8 mouse cellular contexts compared by ENCODE assay signal in genomic region chr16:33891099-33891498, GRCm38 (mm10).
DNase-seq lines count a peak whose midpoint lies in the region; ATAC-seq and TF ChIP-seq lines count a peak whose summit lies in the region.
"Had no signal": no experiment of that assay in that cellular context is flagged by ENCODE, and none has a peak within 500 bp of the region (broad histone marks: within the 10 kb centered on the region; RNA-seq: fewer than 3 reads in every experiment).

No protein-coding gene starts in this region.

- H3K27me3 ChIP-seq in neural tube, embryonic 11.5 days (ENCODE audit: control insufficient read depth, insufficient read depth, low read length): no peaks in the 10 kb centered on the region
- no peaks in the 10 kb centered on the region for H3K27me3 ChIP-seq in embryonic facial prominence, embryonic 12.5 days
- H3K27me3 ChIP-seq in kidney, postnatal 0 days (ENCODE audit: insufficient read depth, low read length): no peaks in the 10 kb centered on the region
- H3K27me3 ChIP-seq in stomach, postnatal 0 days (ENCODE audit: control insufficient read depth, insufficient read depth, low read length): no peaks in the 10 kb centered on the region

- H3K27ac ChIP-seq in neural tube, embryonic 11.5 days (ENCODE audit: low read depth, low read length): no peak overlapping the region
- peak overlapping the region; percentile 79 for H3K27ac ChIP-seq in embryonic facial prominence, embryonic 12.5 days
- peak overlapping the region; percentile 65 for H3K27ac ChIP-seq in kidney, postnatal 0 days
- peak overlapping the region; percentile 31; the same call in 1 of the 2 replicates for H3K27ac ChIP-seq in stomach, postnatal 0 days (replicated peaks)

- WGBS in neural tube, embryonic 11.5 days: 60% methylated on average over 8 of the region's 8 CpGs
- WGBS in embryonic facial prominence, embryonic 12.5 days: 53% methylated on average over 8 of the region's 8 CpGs
- 21% methylated on average over 8 of the region's 8 CpGs for WGBS in kidney, postnatal 0 days
- WGBS in stomach, postnatal 0 days: 57% methylated on average over 8 of the region's 8 CpGs

- ATAC-seq in neural tube, embryonic 11.5 days (ENCODE audit: insufficient read depth, low FRiP score, low TSS enrichment): no peak
- no peak for ATAC-seq in embryonic facial prominence, embryonic 12.5 days (ENCODE audit: insufficient number of reproducible peaks, insufficient read depth, low FRiP score, low TSS enrichment)
- 0 out of 2 replicates have a peak, but pooled peaks have one; percentile 15 for ATAC-seq in kidney, postnatal 0 days (replicated peaks; ENCODE audit: low FRiP score, low read depth)
- ATAC-seq in stomach, postnatal 0 days (ENCODE audit: low FRiP score, low TSS enrichment): no peak

- no peak overlapping the region for H3K4me2 ChIP-seq in neural tube, embryonic 11.5 days (ENCODE audit: low read depth)
- H3K4me2 ChIP-seq in embryonic facial prominence, embryonic 12.5 days (replicated peaks): no peak overlapping the region
- H3K4me2 ChIP-seq in kidney, postnatal 0 days (ENCODE audit: low read length): no peak overlapping the region
- no peak overlapping the region for H3K4me2 ChIP-seq in stomach, postnatal 0 days (replicated peaks; ENCODE audit: low read depth)

- H3K4me3 ChIP-seq in neural tube, embryonic 11.5 days (ENCODE audit: low read depth, low read length): no peak overlapping the region
- no peak overlapping the region for H3K4me3 ChIP-seq in embryonic facial prominence, embryonic 12.5 days
- H3K4me3 ChIP-seq in kidney, postnatal 0 days (replicated peaks; ENCODE audit: low read depth, low read length): no peak overlapping the region
- no peak overlapping the region for H3K4me3 ChIP-seq in stomach, postnatal 0 days (ENCODE audit: low read depth, low read length)

- H3K9ac ChIP-seq in neural tube, embryonic 11.5 days (ENCODE audit: low read length): no peak overlapping the region
- no peak overlapping the region for H3K9ac ChIP-seq in embryonic facial prominence, embryonic 12.5 days
- H3K9ac ChIP-seq in kidney, postnatal 0 days (ENCODE audit: low read depth, low read length): no peak overlapping the region
- H3K9ac ChIP-seq in stomach, postnatal 0 days (ENCODE audit: low read length): no peak overlapping the region; the same call in 1 of the 2 replicates

- peak; percentile 42 for DNase-seq in neural tube, embryonic 11.5 days (ENCODE audit: low spot score)
- DNase-seq in neural tube, embryonic 10.5 days (ENCODE audit: extremely low spot score, low spot score): no peak
- no peak for DNase-seq in kidney, postnatal 0 days (ENCODE audit: low spot score)
- no peak for DNase-seq in stomach, postnatal 0 days (ENCODE audit: low spot score)
- DNase-seq in c-Kit-positive CD71-positive TER-119-positive erythroid progenitor cells, embryonic 14.5 days (ENCODE audit: low spot score): no peak
- no peak for DNase-seq in left cerebral cortex, postnatal 36 days (ENCODE audit: low spot score in 2 of 2)

- intact Hi-C loops in left cerebral cortex, postnatal 36 days (cut with DNase I): no loop called here

- no peaks in the 10 kb centered on the region for H3K9me3 ChIP-seq in neural tube, embryonic 11.5 days (ENCODE audit: control insufficient read depth, low read length)
- no peaks in the 10 kb centered on the region for H3K9me3 ChIP-seq in embryonic facial prominence, embryonic 12.5 days
- H3K9me3 ChIP-seq in kidney, postnatal 0 days (replicated peaks; ENCODE audit: low read length): no peaks in the 10 kb centered on the region
- H3K9me3 ChIP-seq in stomach, postnatal 0 days (ENCODE audit: control insufficient read depth, low read length): no peaks in the 10 kb centered on the region
- H3K9me3 ChIP-seq: megakaryocyte, embryonic 14.5 days had no signal

- no peaks in the 10 kb centered on the region for H3K36me3 ChIP-seq in neural tube, embryonic 11.5 days (ENCODE audit: control insufficient read depth, insufficient read depth, low read length)
- no peaks in the 10 kb centered on the region for H3K36me3 ChIP-seq in embryonic facial prominence, embryonic 12.5 days
- no peaks in the 10 kb centered on the region for H3K36me3 ChIP-seq in kidney, postnatal 0 days (ENCODE audit: insufficient read depth, low read length)
- no peaks in the 10 kb centered on the region for H3K36me3 ChIP-seq in stomach, postnatal 0 days (ENCODE audit: control insufficient read depth, insufficient read depth, low read length)

- no peak for TF ChIP-seq EP300 in stomach, postnatal 0 days (optimal IDR thresholded peaks at IDR 0.05)

- H3K4me1 ChIP-seq in neural tube, embryonic 11.5 days (ENCODE audit: control insufficient read depth, insufficient read depth, low read length): no peaks in the 10 kb centered on the region; the same call in 1 of the 2 replicates
- peaks cover 82% of the 10 kb centered on the region for H3K4me1 ChIP-seq in embryonic facial prominence, embryonic 12.5 days
- H3K4me1 ChIP-seq in kidney, postnatal 0 days (replicated peaks; ENCODE audit: insufficient read depth, low read length): peaks cover 26% of the 10 kb centered on the region
- H3K4me1 ChIP-seq in stomach, postnatal 0 days (replicated peaks; ENCODE audit: control insufficient read depth, insufficient read depth): peaks cover 7% of the 10 kb centered on the region; the same call in 1 of the 2 replicates

- TF ChIP-seq CTCF in kidney, postnatal 0 days (IDR thresholded peaks at IDR 0.05; ENCODE audit: low read depth): no peak
- TF ChIP-seq CTCF in stomach, postnatal 0 days (IDR thresholded peaks at IDR 0.05; ENCODE audit: low read depth): no peak
